In genomic region chr13:115361457-115361856, GRCm38 (mm10) we compare ENCODE assay signal across 21 mouse cellular contexts.
DNase-seq lines count a peak whose midpoint lies in the region; ATAC-seq and TF ChIP-seq lines count a peak whose summit lies in the region.
"Had no signal": no experiment of that assay in that cellular context is flagged by ENCODE, and none has a peak within 500 bp of the region (broad histone marks: within the 10 kb centered on the region; RNA-seq: fewer than 3 reads in every experiment).

No protein-coding gene starts in this region.

- no peak for ATAC-seq in hindbrain, embryonic 14.5 days (ENCODE audit: low FRiP score)
- ATAC-seq in hindbrain, embryonic 11.5 days (ENCODE audit: low FRiP score) = no peak
- ATAC-seq in midbrain, embryonic 13.5 days = 0 out of 2 replicates have a peak, but pooled peaks have one; percentile 43
- ATAC-seq in midbrain, embryonic 15.5 days (replicated peaks) = no peak
- ATAC-seq: forebrain, embryonic 16.5 days; intestine, embryonic 15.5 days had no signal

- no peaks in the 10 kb centered on the region for H3K9me3 ChIP-seq in hindbrain, embryonic 14.5 days (ENCODE audit: control insufficient read depth, low read length)
- no peaks in the 10 kb centered on the region for H3K9me3 ChIP-seq in hindbrain, embryonic 11.5 days (ENCODE audit: control insufficient read depth, low read length)
- no peaks in the 10 kb centered on the region for H3K9me3 ChIP-seq in midbrain, embryonic 13.5 days
- no peaks in the 10 kb centered on the region for H3K9me3 ChIP-seq in midbrain, embryonic 15.5 days
- H3K9me3 ChIP-seq: embryonic facial prominence, embryonic 12.5 days; forebrain, embryonic 12.5 days; heart, embryonic 10.5 days; intestine, embryonic 15.5 days had no signal

- DNase-seq in hindbrain, embryonic 14.5 days (ENCODE audit: low spot score) = peak; percentile 22
- DNase-seq in hindbrain, embryonic 11.5 days (ENCODE audit: low spot score) = no peak
- DNase-seq in brain, embryonic 14.5 days (ENCODE audit: low read depth) = peak; percentile 23
- DNase-seq in retina, postnatal 1 day = peak; percentile 77
- DNase-seq in urinary bladder, adult 2 months (ENCODE audit: low spot score) = no peak
- DNase-seq: adrenal gland, adult 8-10 months; adrenal gland, postnatal 36 days; cerebellum, adult 11 months; cerebellum, adult 9-11 months; embryo, embryonic 11 days; gastrocnemius, postnatal 10 days; heart, adult 18-20 months; heart, postnatal 10 days; heart, postnatal 4 days had no signal

- no peak overlapping the region for H3K27ac ChIP-seq in hindbrain, embryonic 14.5 days
- H3K27ac ChIP-seq in hindbrain, embryonic 11.5 days (ENCODE audit: low read depth, low read length) = no peak overlapping the region
- H3K27ac ChIP-seq in midbrain, embryonic 13.5 days = no peak overlapping the region
- H3K27ac ChIP-seq in midbrain, embryonic 15.5 days = no peak overlapping the region
- H3K27ac ChIP-seq: embryonic facial prominence, embryonic 12.5 days; forebrain, embryonic 12.5 days; heart, embryonic 10.5 days; intestine, embryonic 15.5 days had no signal

- no peak overlapping the region for H3K4me3 ChIP-seq in hindbrain, embryonic 14.5 days (replicated peaks; ENCODE audit: low read length)
- no peak overlapping the region for H3K4me3 ChIP-seq in hindbrain, embryonic 11.5 days (ENCODE audit: low read depth, low read length)
- no peak overlapping the region for H3K4me3 ChIP-seq in midbrain, embryonic 13.5 days (replicated peaks)
- no peak overlapping the region for H3K4me3 ChIP-seq in midbrain, embryonic 15.5 days
- H3K4me3 ChIP-seq: embryonic facial prominence, embryonic 12.5 days; forebrain, embryonic 12.5 days; heart, embryonic 10.5 days; intestine, embryonic 15.5 days had no signal

- no peaks in the 10 kb centered on the region for H3K27me3 ChIP-seq in hindbrain, embryonic 14.5 days (ENCODE audit: control insufficient read depth, insufficient read depth, low read length)
- H3K27me3 ChIP-seq in hindbrain, embryonic 11.5 days (ENCODE audit: control insufficient read depth, insufficient read depth, low read length) = no peaks in the 10 kb centered on the region
- H3K27me3 ChIP-seq in midbrain, embryonic 13.5 days = no peaks in the 10 kb centered on the region
- H3K27me3 ChIP-seq in midbrain, embryonic 15.5 days (replicated peaks) = no peaks in the 10 kb centered on the region
- H3K27me3 ChIP-seq: embryonic facial prominence, embryonic 12.5 days; forebrain, embryonic 12.5 days; intestine, embryonic 15.5 days had no signal

- H3K36me3 ChIP-seq in hindbrain, embryonic 14.5 days (replicated peaks; ENCODE audit: control insufficient read depth, insufficient read depth) = no peaks in the 10 kb centered on the region
- H3K36me3 ChIP-seq in hindbrain, embryonic 11.5 days (ENCODE audit: control insufficient read depth, insufficient read depth, low read length) = no peaks in the 10 kb centered on the region
- no peaks in the 10 kb centered on the region for H3K36me3 ChIP-seq in midbrain, embryonic 13.5 days
- no peaks in the 10 kb centered on the region for H3K36me3 ChIP-seq in midbrain, embryonic 15.5 days (replicated peaks)
- H3K36me3 ChIP-seq: embryonic facial prominence, embryonic 12.5 days; forebrain, embryonic 12.5 days; heart, embryonic 10.5 days; intestine, embryonic 15.5 days had no signal

- no peaks in the 10 kb centered on the region for H3K4me1 ChIP-seq in hindbrain, embryonic 14.5 days (replicated peaks; ENCODE audit: control insufficient read depth, insufficient read depth, low read length)
- H3K4me1 ChIP-seq in hindbrain, embryonic 11.5 days (replicated peaks; ENCODE audit: control insufficient read depth, insufficient read depth, low read length) = no peaks in the 10 kb centered on the region
- H3K4me1 ChIP-seq in midbrain, embryonic 13.5 days (replicated peaks) = no peaks in the 10 kb centered on the region
- H3K4me1 ChIP-seq in midbrain, embryonic 15.5 days = no peaks in the 10 kb centered on the region
- H3K4me1 ChIP-seq: embryonic facial prominence, embryonic 12.5 days; forebrain, embryonic 12.5 days; heart, embryonic 10.5 days; intestine, embryonic 15.5 days had no signal

- no peak overlapping the region for H3K4me2 ChIP-seq in hindbrain, embryonic 14.5 days (replicated peaks)
- H3K4me2 ChIP-seq in hindbrain, embryonic 11.5 days (replicated peaks; ENCODE audit: low read depth, low read length) = no peak overlapping the region
- H3K4me2 ChIP-seq in midbrain, embryonic 13.5 days (replicated peaks) = no peak overlapping the region
- no peak overlapping the region for H3K4me2 ChIP-seq in midbrain, embryonic 15.5 days
- H3K4me2 ChIP-seq: embryonic facial prominence, embryonic 12.5 days; forebrain, embryonic 12.5 days; intestine, embryonic 15.5 days had no signal

- TF ChIP-seq POLR2A in brain, embryonic 14.5 days (IDR thresholded peaks at IDR 0.05; ENCODE audit: borderline replicate concordance, extremely low read depth, insufficient read depth, insufficient read length, poor library complexity, severe bottlenecking) = no peak

- H3K9ac ChIP-seq in hindbrain, embryonic 14.5 days = no peak overlapping the region
- no peak overlapping the region for H3K9ac ChIP-seq in hindbrain, embryonic 11.5 days (ENCODE audit: low read depth, low read length)
- H3K9ac ChIP-seq in midbrain, embryonic 13.5 days (replicated peaks) = no peak overlapping the region
- no peak overlapping the region for H3K9ac ChIP-seq in midbrain, embryonic 15.5 days
- H3K9ac ChIP-seq: embryonic facial prominence, embryonic 12.5 days; forebrain, embryonic 12.5 days; intestine, embryonic 15.5 days had no signal

- no peak for TF ChIP-seq CTCF in brain, embryonic 14.5 days (IDR thresholded peaks at IDR 0.05; ENCODE audit: borderline replicate concordance, extremely low read depth, insufficient read depth, insufficient read length)

- WGBS in hindbrain, embryonic 14.5 days = 81% methylated on average over 8 of the region's 8 CpGs
- WGBS in hindbrain, embryonic 11.5 days = 85% methylated on average over 8 of the region's 8 CpGs
- 68% methylated on average over 8 of the region's 8 CpGs for WGBS in midbrain, embryonic 13.5 days
- 59% methylated on average over 8 of the region's 8 CpGs for WGBS in midbrain, embryonic 15.5 days

Comparison
In these comparisons a context has a peak if more than half of its experiments do, and no peak if none do; other contexts are left out.
1. DNase-seq: peak in hindbrain, embryonic 14.5 days (single experiment), brain, embryonic 14.5 days (single experiment) and retina, postnatal 1 day (single experiment); none in hindbrain, embryonic 11.5 days (single experiment) and urinary bladder, adult 2 months (single experiment).